ENCODE assay signal across 23 mouse cellular contexts in genomic region chr14:122349326-122349725, GRCm38 (mm10).
A peak's percentile ranks its signal among the peaks of the same experiment; 100 is the strongest.
DNase-seq lines count a peak whose midpoint lies in the region; ATAC-seq and TF ChIP-seq lines count a peak whose summit lies in the region.
"Had no signal": no experiment of that assay in that cellular context is flagged by ENCODE, and none has a peak within 500 bp of the region (broad histone marks: within the 10 kb centered on the region; RNA-seq: fewer than 3 reads in every experiment).

No protein-coding gene starts in this region.

- intact Hi-C loops in heart, adult 2 months (cut with DNase I) = no loop called here

- H3K4me1 ChIP-seq in hindbrain, postnatal 0 days (ENCODE audit: insufficient read depth, low read length) = peaks cover 4% of the 10 kb centered on the region; the same call in 1 of the 2 replicates
- H3K4me1 ChIP-seq in hindbrain, embryonic 13.5 days (replicated peaks) = peaks cover 11% of the 10 kb centered on the region
- no peaks in the 10 kb centered on the region for H3K4me1 ChIP-seq in heart, adult 2 months (ENCODE audit: control insufficient read depth, insufficient read depth, low read length)
- H3K4me1 ChIP-seq: heart, embryonic 12.5 days; liver, embryonic 15.5 days; lung, embryonic 15.5 days had no signal

- no peak overlapping the region for H3K27ac ChIP-seq in hindbrain, postnatal 0 days
- no peak overlapping the region for H3K27ac ChIP-seq in hindbrain, embryonic 13.5 days
- no peak overlapping the region for H3K27ac ChIP-seq in heart, adult 2 months
- H3K27ac ChIP-seq: hindbrain, embryonic 10.5 days; left cerebral cortex, adult 2 months; limb, embryonic 10.5 days; liver, embryonic 15.5 days; lung, embryonic 15.5 days; stomach, postnatal 0 days had no signal

- no peaks in the 10 kb centered on the region for H3K36me3 ChIP-seq in hindbrain, postnatal 0 days (ENCODE audit: insufficient read depth, low read length)
- H3K36me3 ChIP-seq in hindbrain, embryonic 13.5 days = no peaks in the 10 kb centered on the region
- no peaks in the 10 kb centered on the region for H3K36me3 ChIP-seq in heart, adult 2 months (ENCODE audit: control insufficient read depth, insufficient read depth, low read length)
- H3K36me3 ChIP-seq: heart, embryonic 12.5 days; hindbrain, embryonic 10.5 days; limb, embryonic 10.5 days; liver, embryonic 15.5 days; lung, embryonic 15.5 days had no signal

- no peak for TF ChIP-seq EP300 in heart, adult 2 months (IDR thresholded peaks at IDR 0.05; ENCODE audit: insufficient read depth, low read depth, low read length)

- no peaks in the 10 kb centered on the region for H3K79me2 ChIP-seq in heart, adult 2 months (replicated peaks; ENCODE audit: control insufficient read depth, insufficient read depth, low read length)

- no peaks in the 10 kb centered on the region for H3K27me3 ChIP-seq in hindbrain, postnatal 0 days (ENCODE audit: insufficient read depth, low read length)
- H3K27me3 ChIP-seq in hindbrain, embryonic 13.5 days = no peaks in the 10 kb centered on the region
- H3K27me3 ChIP-seq in heart, adult 2 months (ENCODE audit: control insufficient read depth, insufficient read depth, low read length) = no peaks in the 10 kb centered on the region
- H3K27me3 ChIP-seq: heart, embryonic 12.5 days; liver, embryonic 15.5 days; lung, embryonic 15.5 days; Patski had no signal

- H3K9ac ChIP-seq in hindbrain, postnatal 0 days (replicated peaks; ENCODE audit: low read length) = no peak overlapping the region
- no peak overlapping the region for H3K9ac ChIP-seq in hindbrain, embryonic 13.5 days
- no peak overlapping the region for H3K9ac ChIP-seq in heart, adult 2 months (ENCODE audit: low read depth, low read length)
- H3K9ac ChIP-seq: heart, embryonic 12.5 days; liver, embryonic 15.5 days; lung, embryonic 15.5 days had no signal

- H3K4me2 ChIP-seq in hindbrain, postnatal 0 days (ENCODE audit: low read depth, low read length) = no peak overlapping the region
- H3K4me2 ChIP-seq in hindbrain, embryonic 13.5 days = no peak overlapping the region
- H3K4me2 ChIP-seq: heart, embryonic 12.5 days; liver, embryonic 15.5 days; lung, embryonic 15.5 days had no signal

- DNase-seq in hindbrain, postnatal 0 days (ENCODE audit: low spot score) = peak; percentile 49
- peak; percentile 82 for DNase-seq in brain, embryonic 14.5 days (ENCODE audit: low read depth)
- peak; percentile 68 to 72 for DNase-seq in cerebellum, adult 18-20 months
- DNase-seq in cerebellum, postnatal 14 days = peak; percentile 59 to 82
- no peak for DNase-seq in heart, adult 11 months
- no peak for DNase-seq in heart, adult 2 months
- DNase-seq: heart, postnatal 10 days; kidney, adult 11 months; kidney, postnatal 4 days; liver; lung, postnatal 4 days; thymus, adult 2 months; thymus, postnatal 4 days had no signal

- 50% methylated on average over 5 of the region's 5 CpGs for WGBS in hindbrain, postnatal 0 days
- 81% methylated on average over 5 of the region's 5 CpGs for WGBS in hindbrain, embryonic 13.5 days
- WGBS in heart, adult 2 months = 87% methylated on average over 5 of the region's 5 CpGs

- no peak for ATAC-seq in hindbrain, postnatal 0 days
- ATAC-seq in hindbrain, embryonic 13.5 days (ENCODE audit: low FRiP score) = no peak
- ATAC-seq in monocyte, adult 5-6 weeks (replicated peaks; ENCODE audit: insufficient number of reproducible peaks, low FRiP score, low TSS enrichment, poor library complexity, severe bottlenecking) = no peak
- ATAC-seq: Patski had no signal

- no peak for TF ChIP-seq POLR2A in brain, embryonic 14.5 days (IDR thresholded peaks at IDR 0.05; ENCODE audit: borderline replicate concordance, extremely low read depth, insufficient read depth, insufficient read length, poor library complexity, severe bottlenecking)
- no peak for TF ChIP-seq POLR2A in heart, adult 2 months (IDR thresholded peaks at IDR 0.05; ENCODE audit: insufficient read depth, low read depth, low read length)

- TF ChIP-seq CTCF in hindbrain, postnatal 0 days (IDR thresholded peaks at IDR 0.05; ENCODE audit: low read depth) = no peak
- TF ChIP-seq CTCF in brain, embryonic 14.5 days (IDR thresholded peaks at IDR 0.05; ENCODE audit: borderline replicate concordance, extremely low read depth, insufficient read depth, insufficient read length) = no peak
- no peak for TF ChIP-seq CTCF in heart, adult 2 months (IDR thresholded peaks at IDR 0.05)

- H3K9me3 ChIP-seq in hindbrain, postnatal 0 days (ENCODE audit: low read length) = no peaks in the 10 kb centered on the region
- no peaks in the 10 kb centered on the region for H3K9me3 ChIP-seq in hindbrain, embryonic 13.5 days
- H3K9me3 ChIP-seq: heart, embryonic 12.5 days; hindbrain, embryonic 10.5 days; limb, embryonic 10.5 days; liver, embryonic 15.5 days; lung, embryonic 15.5 days had no signal

- H3K4me3 ChIP-seq in hindbrain, postnatal 0 days (ENCODE audit: low read length) = no peak overlapping the region
- H3K4me3 ChIP-seq in hindbrain, embryonic 13.5 days = no peak overlapping the region
- no peak overlapping the region for H3K4me3 ChIP-seq in heart, adult 2 months
- H3K4me3 ChIP-seq: heart, embryonic 12.5 days; hindbrain, embryonic 10.5 days; left cerebral cortex, adult 2 months; limb, embryonic 10.5 days; liver, embryonic 15.5 days; lung, embryonic 15.5 days had no signal

Comparison
In these comparisons a context has a peak if more than half of its experiments do, and no peak if none do; other contexts are left out.
1. DNase-seq: peak in hindbrain, postnatal 0 days (single experiment), brain, embryonic 14.5 days (single experiment), cerebellum, adult 18-20 months (2 of 2) and cerebellum, postnatal 14 days (2 of 2); none in heart, adult 11 months (single experiment) and heart, adult 2 months (0 of 2).